In the genomic region with DNA sequence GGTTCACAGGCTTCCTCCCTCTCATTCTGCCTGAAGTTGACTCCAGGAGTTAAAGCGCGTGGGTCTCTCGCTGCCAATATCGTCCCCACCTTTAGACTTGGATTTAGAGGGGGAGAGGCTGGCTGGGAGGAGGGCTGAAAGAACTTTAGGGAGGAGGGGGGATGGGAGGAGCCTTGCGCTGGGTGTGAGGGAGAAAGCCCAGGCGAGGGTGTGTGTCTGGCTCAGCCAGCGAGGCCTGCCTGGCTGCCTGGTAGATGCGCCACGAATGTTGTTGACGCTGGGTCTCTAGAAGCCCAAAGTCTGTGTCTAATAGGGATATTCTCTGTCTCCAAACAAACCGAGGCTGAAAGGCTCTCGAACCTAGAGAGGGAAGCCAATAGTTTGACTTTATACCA, we compare ENCODE assay signal across 8 mouse cellular contexts. TPM values are rescaled to one million over a fixed set of nuclear protein-coding genes. Genes with fewer than 3 reads are reported as not detected.
A peak's percentile ranks its signal among the peaks of the same experiment; 100 is the strongest.
DNase-seq lines count a peak whose midpoint lies in the region; ATAC-seq lines count a peak whose summit lies in the region.

No protein-coding gene starts in this region.

- H3K4me2 ChIP-seq in midbrain, embryonic 13.5 days (replicated peaks) = peak overlapping the region; percentile 90

- peaks cover 40% of the 10 kb centered on the region for H3K4me1 ChIP-seq in heart, embryonic 10.5 days
- H3K4me1 ChIP-seq in midbrain, embryonic 13.5 days (replicated peaks) = peaks cover 25% of the 10 kb centered on the region

- 0 out of 2 replicates have a peak overlapping the region, but pooled peaks have one; percentile 32 for H3K9ac ChIP-seq in midbrain, embryonic 13.5 days (replicated peaks)

- H3K27me3 ChIP-seq in heart, embryonic 10.5 days (ENCODE audit: insufficient read depth, poor library complexity, severe bottlenecking) = peaks cover 89% of the 10 kb centered on the region
- H3K27me3 ChIP-seq in midbrain, embryonic 13.5 days = peaks cover 69% of the 10 kb centered on the region

- DNase-seq in retina, postnatal 1 day = peak; percentile 47
- no peak for DNase-seq in retina, embryonic 14.5 days (ENCODE audit: low spot score)
- peak; percentile 32 to 55 for DNase-seq in cerebellum, postnatal 25 days
- no peak for DNase-seq in heart, embryonic 10.5 days (ENCODE audit: low spot score)
- DNase-seq in kidney, postnatal 10 days = peak; percentile 74
- DNase-seq in thymus, postnatal 25 days = no peak

- no peaks in the 10 kb centered on the region for H3K9me3 ChIP-seq in heart, embryonic 10.5 days
- no peaks in the 10 kb centered on the region for H3K9me3 ChIP-seq in midbrain, embryonic 13.5 days

- H3K27ac ChIP-seq in heart, embryonic 10.5 days = peak overlapping the region; percentile 86
- H3K27ac ChIP-seq in midbrain, embryonic 13.5 days = no peak overlapping the region

- H3K36me3 ChIP-seq in heart, embryonic 10.5 days = no peaks in the 10 kb centered on the region
- no peaks in the 10 kb centered on the region for H3K36me3 ChIP-seq in midbrain, embryonic 13.5 days

- 3% methylated on average over 12 of the region's 12 CpGs for WGBS in heart, embryonic 10.5 days
- 4% methylated on average over 12 of the region's 12 CpGs for WGBS in midbrain, embryonic 13.5 days

- H3K4me3 ChIP-seq in heart, embryonic 10.5 days = peak overlapping the region; percentile 69
- H3K4me3 ChIP-seq in midbrain, embryonic 13.5 days (replicated peaks) = peak overlapping the region; percentile 51

- no peak for ATAC-seq in midbrain, embryonic 13.5 days
- ATAC-seq in erythroid progenitor cell, adult 5-6 weeks (replicated peaks; ENCODE audit: low FRiP score, poor library complexity, severe bottlenecking) = no peak

RNA-seq across cellular contexts. Expression of gene Rarg, which starts 0.8 kb away (rescaled TPM):
- polyA plus RNA-seq in heart, embryonic 10.5 days (2016; fragmentation: Nextera tagmentation; extraction: Ambion mirVana) = 11.3 and 17.3 TPM in 2 replicates
- polyA plus RNA-seq in midbrain, embryonic 13.5 days (2015; fragmentation: Nextera tagmentation; extraction: Ambion mirVana) = 2.7 and 3.4 TPM in 2 replicates
- 4.6 and 9.4 TPM in 2 replicates for total RNA-seq in erythroid progenitor cell, adult 5-6 weeks (2015; ENCODE audit: low replicate concordance)
- total RNA-seq in erythroid progenitor cell, adult 5-6 weeks (2017; ENCODE audit: low replicate concordance) = 2.6 and 3.6 TPM in 2 replicates

RNA-seq across cellular contexts. Expression of gene Gm9918, which starts 12.3 kb away (rescaled TPM):
- 0.23 TPM in 1 of 2 replicates, not detected in the other for polyA plus RNA-seq in heart, embryonic 10.5 days (2016; fragmentation: Nextera tagmentation; extraction: Ambion mirVana)
- 0.07 and 0.12 TPM in 2 replicates for polyA plus RNA-seq in midbrain, embryonic 13.5 days (2015; fragmentation: Nextera tagmentation; extraction: Ambion mirVana)
- not detected in 2 replicates for total RNA-seq in erythroid progenitor cell, adult 5-6 weeks (2015; ENCODE audit: low replicate concordance)
- not detected in 2 replicates for total RNA-seq in erythroid progenitor cell, adult 5-6 weeks (2017; ENCODE audit: low replicate concordance)

RNA-seq across cellular contexts. Expression of gene Mfsd5, which starts 21.2 kb away (rescaled TPM):
- polyA plus RNA-seq in heart, embryonic 10.5 days (2016; fragmentation: Nextera tagmentation; extraction: Ambion mirVana) = 55.7 and 63.4 TPM in 2 replicates
- 50.8 and 53.4 TPM in 2 replicates for polyA plus RNA-seq in midbrain, embryonic 13.5 days (2015; fragmentation: Nextera tagmentation; extraction: Ambion mirVana)
- 8.8 and 19.1 TPM in 2 replicates for total RNA-seq in erythroid progenitor cell, adult 5-6 weeks (2015; ENCODE audit: low replicate concordance)
- 3.1 and 5.1 TPM in 2 replicates for total RNA-seq in erythroid progenitor cell, adult 5-6 weeks (2017; ENCODE audit: low replicate concordance)

RNA-seq across cellular contexts. Expression of gene Itgb7, which starts 26.3 kb away (rescaled TPM):
- polyA plus RNA-seq in heart, embryonic 10.5 days (2016; fragmentation: Nextera tagmentation; extraction: Ambion mirVana) = 0.22 and 1.5 TPM in 2 replicates
- 0.71 and 0.82 TPM in 2 replicates for polyA plus RNA-seq in midbrain, embryonic 13.5 days (2015; fragmentation: Nextera tagmentation; extraction: Ambion mirVana)
- total RNA-seq in erythroid progenitor cell, adult 5-6 weeks (2015; ENCODE audit: low replicate concordance) = 26.0 and 32.1 TPM in 2 replicates
- 21.8 and 32.8 TPM in 2 replicates for total RNA-seq in erythroid progenitor cell, adult 5-6 weeks (2017; ENCODE audit: low replicate concordance)

RNA-seq across cellular contexts. Expression of gene Espl1, which starts 38.0 kb away (rescaled TPM):
- 35.8 and 40.9 TPM in 2 replicates for polyA plus RNA-seq in heart, embryonic 10.5 days (2016; fragmentation: Nextera tagmentation; extraction: Ambion mirVana)
- 11.0 and 13.3 TPM in 2 replicates for polyA plus RNA-seq in midbrain, embryonic 13.5 days (2015; fragmentation: Nextera tagmentation; extraction: Ambion mirVana)
- total RNA-seq in erythroid progenitor cell, adult 5-6 weeks (2015; ENCODE audit: low replicate concordance) = 145 and 158 TPM in 2 replicates
- 127 and 176 TPM in 2 replicates for total RNA-seq in erythroid progenitor cell, adult 5-6 weeks (2017; ENCODE audit: low replicate concordance)

Comparison
In these comparisons a context has a peak if more than half of its experiments do, and no peak if none do; other contexts are left out.
1. DNase-seq: peak in retina, postnatal 1 day (single experiment), cerebellum, postnatal 25 days (2 of 2) and kidney, postnatal 10 days (single experiment); none in retina, embryonic 14.5 days (single experiment), heart, embryonic 10.5 days (single experiment) and thymus, postnatal 25 days (single experiment).